10 mouse cellular contexts compared by ENCODE assay signal in genomic region chr19:22962001-22962708, GRCm38 (mm10).
DNase-seq lines count a peak whose midpoint lies in the region; ATAC-seq and TF ChIP-seq lines count a peak whose summit lies in the region.
"Had no signal": no experiment of that assay in that cellular context is flagged by ENCODE, and none has a peak within 500 bp of the region (broad histone marks: within the 10 kb centered on the region; RNA-seq: fewer than 3 reads in every experiment).

No protein-coding gene starts in this region.

- no peak for ATAC-seq in lung, postnatal 0 days
- ATAC-seq: intestine, embryonic 15.5 days had no signal

- peak; percentile 49 for TF ChIP-seq CTCF in lung, postnatal 0 days (IDR thresholded peaks at IDR 0.05)

- no peak for TF ChIP-seq EP300 in lung, postnatal 0 days (IDR thresholded peaks at IDR 0.05)

- 63% methylated on average over 12 of the region's 12 CpGs for WGBS in lung, postnatal 0 days

- H3K9me3 ChIP-seq in lung, postnatal 0 days (ENCODE audit: low read length): no peaks in the 10 kb centered on the region
- H3K9me3 ChIP-seq: heart, embryonic 13.5 days; intestine, embryonic 15.5 days; limb, embryonic 10.5 days had no signal

- no peaks in the 10 kb centered on the region for H3K36me3 ChIP-seq in lung, postnatal 0 days (ENCODE audit: insufficient read depth, low read length)
- H3K36me3 ChIP-seq: heart, embryonic 13.5 days; intestine, embryonic 15.5 days; limb, embryonic 10.5 days had no signal

- no peak overlapping the region for H3K4me3 ChIP-seq in lung, postnatal 0 days (ENCODE audit: low read depth, low read length)
- H3K4me3 ChIP-seq: heart, embryonic 13.5 days; intestine, embryonic 15.5 days; limb, embryonic 10.5 days had no signal

- no peak overlapping the region for H3K4me2 ChIP-seq in lung, postnatal 0 days (replicated peaks; ENCODE audit: low read depth, low read length)
- H3K4me2 ChIP-seq: heart, embryonic 13.5 days had no signal

- intact Hi-C loops in heart, postnatal 10 days (cut with DNase I): no loop called here

- DNase-seq in heart, adult 11 months: peak; percentile 68
- DNase-seq in heart, postnatal 10 days: no peak
- DNase-seq in lung, postnatal 0 days (ENCODE audit: low spot score): no peak
- DNase-seq in lung, postnatal 10 days: no peak
- DNase-seq in cerebellum, adult 9-11 months: peak; percentile 65
- DNase-seq in retina, embryonic 14.5 days (ENCODE audit: low spot score): peak; percentile 2
- no peak for DNase-seq in frontal cortex, postnatal 10 days (ENCODE audit: low spot score in 2 of 2)

- H3K9ac ChIP-seq in lung, postnatal 0 days (replicated peaks; ENCODE audit: low read depth): no peak overlapping the region
- H3K9ac ChIP-seq: heart, embryonic 13.5 days; intestine, embryonic 15.5 days had no signal

- H3K27ac ChIP-seq in lung, postnatal 0 days (ENCODE audit: low read length): no peak overlapping the region
- H3K27ac ChIP-seq: heart, embryonic 13.5 days; intestine, embryonic 15.5 days; limb, embryonic 10.5 days had no signal

- H3K27me3 ChIP-seq in lung, postnatal 0 days (replicated peaks; ENCODE audit: insufficient read depth, low read length): no peaks in the 10 kb centered on the region
- H3K27me3 ChIP-seq: heart, embryonic 13.5 days; intestine, embryonic 15.5 days had no signal

- H3K4me1 ChIP-seq in lung, postnatal 0 days (ENCODE audit: insufficient read depth, low read depth, low read length): no peaks in the 10 kb centered on the region
- H3K4me1 ChIP-seq: heart, embryonic 13.5 days; intestine, embryonic 15.5 days; limb, embryonic 10.5 days had no signal

Comparison
In these comparisons a context has a peak if more than half of its experiments do, and no peak if none do; other contexts are left out.
1. DNase-seq: peak in heart, adult 11 months (single experiment), cerebellum, adult 9-11 months (single experiment) and retina, embryonic 14.5 days (single experiment); none in heart, postnatal 10 days (0 of 2), lung, postnatal 0 days (single experiment), lung, postnatal 10 days (single experiment) and frontal cortex, postnatal 10 days (0 of 2).